ENCODE assay signal across 13 mouse cellular contexts in genomic region chr19:29505617-29506016, GRCm38 (mm10). TPM values are rescaled to one million over a fixed set of nuclear protein-coding genes. Genes with fewer than 3 reads are reported as not detected.
A peak's percentile ranks its signal among the peaks of the same experiment; 100 is the strongest.
DNase-seq lines count a peak whose midpoint lies in the region; ATAC-seq and TF ChIP-seq lines count a peak whose summit lies in the region.
"Had no signal": no experiment of that assay in that cellular context is flagged by ENCODE, and none has a peak within 500 bp of the region (broad histone marks: within the 10 kb centered on the region; RNA-seq: fewer than 3 reads in every experiment).

No protein-coding gene starts in this region.

- no peak for ATAC-seq in heart, embryonic 11.5 days (replicated peaks; ENCODE audit: insufficient number of reproducible peaks, low FRiP score, low TSS enrichment)
- no peak for ATAC-seq in forebrain, postnatal 0 days
- ATAC-seq: intestine, embryonic 15.5 days; midbrain, embryonic 16.5 days had no signal

- 78% methylated on average over 7 of the region's 7 CpGs for WGBS in heart, embryonic 10.5 days
- WGBS in heart, embryonic 11.5 days (ENCODE audit: insufficient replicate concordance): 76% methylated on average over 7 of the region's 7 CpGs
- 90% methylated on average over 7 of the region's 7 CpGs for WGBS in forebrain, postnatal 0 days

- H3K27me3 ChIP-seq in heart, embryonic 10.5 days (ENCODE audit: insufficient read depth, poor library complexity, severe bottlenecking): no peaks in the 10 kb centered on the region
- no peaks in the 10 kb centered on the region for H3K27me3 ChIP-seq in heart, embryonic 11.5 days (ENCODE audit: control insufficient read depth, insufficient read depth, low read length)
- H3K27me3 ChIP-seq in splenic B cell, adult 2 months (ENCODE audit: control insufficient read depth, insufficient read depth, low read length, poor library complexity, severe bottlenecking): no peaks in the 10 kb centered on the region
- no peaks in the 10 kb centered on the region for H3K27me3 ChIP-seq in forebrain, postnatal 0 days (ENCODE audit: insufficient read depth, low read length)
- H3K27me3 ChIP-seq: intestine, embryonic 15.5 days; neural tube, embryonic 12.5 days had no signal

- no peak for TF ChIP-seq CTCF in forebrain, postnatal 0 days (IDR thresholded peaks at IDR 0.05; ENCODE audit: low read depth)

- H3K4me2 ChIP-seq in heart, embryonic 11.5 days: no peak overlapping the region
- no peak overlapping the region for H3K4me2 ChIP-seq in forebrain, postnatal 0 days (ENCODE audit: low read depth)
- H3K4me2 ChIP-seq: intestine, embryonic 15.5 days; neural tube, embryonic 12.5 days had no signal

- no peaks in the 10 kb centered on the region for H3K9me3 ChIP-seq in heart, embryonic 10.5 days
- H3K9me3 ChIP-seq in heart, embryonic 11.5 days (replicated peaks; ENCODE audit: control insufficient read depth, low read length): no peaks in the 10 kb centered on the region
- H3K9me3 ChIP-seq in forebrain, postnatal 0 days (ENCODE audit: low read length): no peaks in the 10 kb centered on the region
- H3K9me3 ChIP-seq: intestine, embryonic 15.5 days; neural tube, embryonic 12.5 days had no signal

- no peak overlapping the region for H3K9ac ChIP-seq in heart, embryonic 11.5 days (ENCODE audit: low read depth, low read length)
- H3K9ac ChIP-seq in forebrain, postnatal 0 days: no peak overlapping the region
- H3K9ac ChIP-seq: intestine, embryonic 15.5 days; neural tube, embryonic 12.5 days had no signal

- no peaks in the 10 kb centered on the region for H3K4me1 ChIP-seq in heart, embryonic 10.5 days
- H3K4me1 ChIP-seq in heart, embryonic 11.5 days (ENCODE audit: control insufficient read depth, insufficient read depth, low read length): no peaks in the 10 kb centered on the region
- no peaks in the 10 kb centered on the region for H3K4me1 ChIP-seq in forebrain, postnatal 0 days (ENCODE audit: insufficient read depth)
- H3K4me1 ChIP-seq: intestine, embryonic 15.5 days; neural tube, embryonic 12.5 days had no signal

- H3K36me3 ChIP-seq in heart, embryonic 10.5 days: no peaks in the 10 kb centered on the region
- no peaks in the 10 kb centered on the region for H3K36me3 ChIP-seq in heart, embryonic 11.5 days (ENCODE audit: control insufficient read depth, insufficient read depth, low read length)
- H3K36me3 ChIP-seq in splenic B cell, adult 2 months (ENCODE audit: control insufficient read depth, insufficient read depth, low read length, poor library complexity, severe bottlenecking): 0 out of 2 replicates have a peak, but pooled peaks cover 1% of the 10 kb centered on the region
- H3K36me3 ChIP-seq in forebrain, postnatal 0 days (ENCODE audit: insufficient read depth): no peaks in the 10 kb centered on the region
- H3K36me3 ChIP-seq: intestine, embryonic 15.5 days; neural tube, embryonic 12.5 days had no signal

- peak; percentile 65 for DNase-seq in heart, embryonic 10.5 days (ENCODE audit: low spot score)
- DNase-seq in spleen, postnatal 4 days (ENCODE audit: low spot score in 2 of 2): peak; percentile 25 to 60
- DNase-seq in spleen, postnatal 36 days (ENCODE audit: low spot score in 2 of 2): no peak
- peak; percentile 94 for DNase-seq in R1 (ENCODE audit: low read depth, low spot score)
- DNase-seq in splenic B cell, adult 2 months (ENCODE audit: low read depth, low spot score): peak; percentile 37
- no peak for DNase-seq in forebrain, postnatal 0 days
- no peak for DNase-seq in cerebellum, adult 8-10 months
- DNase-seq: adrenal gland, postnatal 25 days; kidney, postnatal 10 days had no signal

- H3K4me3 ChIP-seq in heart, embryonic 10.5 days: no peak overlapping the region
- H3K4me3 ChIP-seq in heart, embryonic 11.5 days (ENCODE audit: low read depth, low read length): no peak overlapping the region
- H3K4me3 ChIP-seq in forebrain, postnatal 0 days (ENCODE audit: low read depth, low read length): no peak overlapping the region
- H3K4me3 ChIP-seq: intestine, embryonic 15.5 days; neural tube, embryonic 12.5 days had no signal

- no peak overlapping the region for H3K27ac ChIP-seq in heart, embryonic 10.5 days
- no peak overlapping the region for H3K27ac ChIP-seq in heart, embryonic 11.5 days (ENCODE audit: low read depth, low read length)
- H3K27ac ChIP-seq in forebrain, postnatal 0 days (ENCODE audit: low read depth, low read length): no peak overlapping the region
- H3K27ac ChIP-seq: intestine, embryonic 15.5 days; neural tube, embryonic 12.5 days had no signal

RNA-seq across cellular contexts. Expression of gene Ric1, which starts 16.5 kb away (rescaled TPM):
- 6.6 and 8.9 TPM in 2 replicates for polyA plus RNA-seq in heart, embryonic 10.5 days (2016; fragmentation: Nextera tagmentation; extraction: Ambion mirVana)
- 6.5 and 8.7 TPM in 2 replicates for polyA plus RNA-seq in heart, embryonic 11.5 days (2014; fragmentation: Nextera tagmentation; extraction: Ambion mirVana)
- total RNA-seq in forebrain, postnatal 0 days (2014; rRNA removed): 35.0 and 38.0 TPM in 2 replicates
- 7.9 and 10.4 TPM in 2 replicates for polyA plus RNA-seq in forebrain, postnatal 0 days (2015; fragmentation: Nextera tagmentation; extraction: Ambion mirVana)

Comparison
In these comparisons a context has a peak if more than half of its experiments do, and no peak if none do; other contexts are left out.
1. DNase-seq: peak in heart, embryonic 10.5 days (single experiment), spleen, postnatal 4 days (2 of 2), R1 (single experiment) and splenic B cell, adult 2 months (single experiment); none in spleen, postnatal 36 days (0 of 2), forebrain, postnatal 0 days (single experiment) and cerebellum, adult 8-10 months (single experiment).